In genomic region chr2:105372727-105373126, GRCm38 (mm10) we compare ENCODE assay signal across 22 mouse cellular contexts. TPM values are rescaled to one million over a fixed set of nuclear protein-coding genes. Genes with fewer than 3 reads are reported as not detected.
DNase-seq lines count a peak whose midpoint lies in the region; ATAC-seq lines count a peak whose summit lies in the region.
"Had no signal": no experiment of that assay in that cellular context is flagged by ENCODE, and none has a peak within 500 bp of the region (broad histone marks: within the 10 kb centered on the region; RNA-seq: fewer than 3 reads in every experiment).

No protein-coding gene starts in this region.

- H3K9ac ChIP-seq in midbrain, embryonic 11.5 days (ENCODE audit: low read length): no peak overlapping the region
- H3K9ac ChIP-seq: forebrain, embryonic 15.5 days; heart, embryonic 15.5 days; hindbrain, embryonic 12.5 days; limb, embryonic 13.5 days; liver, embryonic 15.5 days had no signal

- no peak overlapping the region for H3K4me2 ChIP-seq in midbrain, embryonic 11.5 days
- H3K4me2 ChIP-seq: forebrain, embryonic 15.5 days; heart, embryonic 15.5 days; hindbrain, embryonic 12.5 days; limb, embryonic 13.5 days; liver, embryonic 15.5 days had no signal

- no peak for ATAC-seq in midbrain, embryonic 11.5 days (ENCODE audit: low FRiP score)
- ATAC-seq: forebrain, embryonic 15.5 days; intestine, embryonic 16.5 days; lung, postnatal 0 days had no signal

- H3K36me3 ChIP-seq in midbrain, embryonic 11.5 days (ENCODE audit: control insufficient read depth, insufficient read depth, low read length): no peaks in the 10 kb centered on the region
- H3K36me3 ChIP-seq in midbrain, embryonic 10.5 days: no peaks in the 10 kb centered on the region
- H3K36me3 ChIP-seq: forebrain, embryonic 15.5 days; G1E; heart, embryonic 15.5 days; hindbrain, embryonic 12.5 days; limb, embryonic 13.5 days; liver, embryonic 15.5 days had no signal

- H3K27me3 ChIP-seq in midbrain, embryonic 11.5 days (ENCODE audit: control insufficient read depth, insufficient read depth, low read length): peaks cover 6% of the 10 kb centered on the region; the same call in 1 of the 2 replicates
- peaks cover 51% of the 10 kb centered on the region for H3K27me3 ChIP-seq in midbrain, embryonic 10.5 days (ENCODE audit: low read depth, poor library complexity, severe bottlenecking)
- H3K27me3 ChIP-seq: forebrain, embryonic 15.5 days; hindbrain, embryonic 12.5 days had no signal

- 0 out of 2 replicates have a peak, but pooled peaks cover 7% of the 10 kb centered on the region for H3K4me1 ChIP-seq in midbrain, embryonic 11.5 days (ENCODE audit: control insufficient read depth, insufficient read depth, low read length)
- H3K4me1 ChIP-seq in midbrain, embryonic 10.5 days: peaks cover 18% of the 10 kb centered on the region
- H3K4me1 ChIP-seq: liver, embryonic 15.5 days; megakaryocyte, embryonic 14.5 days had no signal

- H3K27ac ChIP-seq in midbrain, embryonic 11.5 days (ENCODE audit: low read depth, low read length): no peak overlapping the region
- H3K27ac ChIP-seq in midbrain, embryonic 10.5 days (replicated peaks): no peak overlapping the region
- H3K27ac ChIP-seq: forebrain, embryonic 15.5 days; heart, embryonic 15.5 days; hindbrain, embryonic 12.5 days; limb, embryonic 13.5 days; liver, embryonic 15.5 days had no signal

- no peak overlapping the region for H3K4me3 ChIP-seq in midbrain, embryonic 11.5 days (ENCODE audit: low read depth, low read length)
- no peak overlapping the region for H3K4me3 ChIP-seq in midbrain, embryonic 10.5 days
- H3K4me3 ChIP-seq: erythroblast, embryonic 14.5 days; forebrain, embryonic 15.5 days; heart, embryonic 15.5 days; hindbrain, embryonic 12.5 days; limb, embryonic 13.5 days; liver, embryonic 15.5 days; megakaryocyte, embryonic 14.5 days had no signal

- no peaks in the 10 kb centered on the region for H3K9me3 ChIP-seq in midbrain, embryonic 11.5 days (ENCODE audit: control insufficient read depth, low read length)
- H3K9me3 ChIP-seq in midbrain, embryonic 10.5 days (replicated peaks): no peaks in the 10 kb centered on the region
- H3K9me3 ChIP-seq: forebrain, embryonic 15.5 days; G1E; heart, embryonic 15.5 days; hindbrain, embryonic 12.5 days; limb, embryonic 13.5 days; liver, embryonic 15.5 days had no signal

- peak; percentile 73 for DNase-seq in midbrain, embryonic 11.5 days (ENCODE audit: low spot score, missing footprints)
- DNase-seq in midbrain, embryonic 10.5 days (ENCODE audit: low spot score): no peak
- peak; percentile 27 to 34 for DNase-seq in kidney, adult 8-10 months
- DNase-seq in kidney, postnatal 25 days: peak; percentile 19 to 54
- no peak for DNase-seq in cerebellum, adult 9-10 months
- DNase-seq in spleen, postnatal 14 days (ENCODE audit: low spot score in 2 of 2): no peak
- no peak for DNase-seq in ovary, postnatal 36 days (ENCODE audit: low spot score)
- DNase-seq: adrenal gland, adult 2 months; cerebellum, postnatal 14 days; embryo, embryonic 11 days; layer of hippocampus, adult 9-11 months; thymus, adult 2 months had no signal

- 84% methylated on average over 5 of the region's 5 CpGs for WGBS in midbrain, embryonic 11.5 days
- 86% methylated on average over 5 of the region's 5 CpGs for WGBS in midbrain, embryonic 10.5 days

RNA-seq across cellular contexts. Expression of gene Rcn1, which starts 26.4 kb away (rescaled TPM):
- 98.4 and 100 TPM in 2 replicates for polyA plus RNA-seq in midbrain, embryonic 11.5 days (2014; fragmentation: Nextera tagmentation; extraction: Ambion mirVana)
- 100 and 104 TPM in 2 replicates for polyA plus RNA-seq in midbrain, embryonic 10.5 days (2016; fragmentation: Nextera tagmentation; extraction: Ambion mirVana)

Comparison
In these comparisons a context has a peak if more than half of its experiments do, and no peak if none do; other contexts are left out.
1. DNase-seq: peak in midbrain, embryonic 11.5 days (single experiment), kidney, adult 8-10 months (2 of 2) and kidney, postnatal 25 days (2 of 2); none in midbrain, embryonic 10.5 days (single experiment), cerebellum, adult 9-10 months (single experiment), spleen, postnatal 14 days (0 of 2) and ovary, postnatal 36 days (single experiment).